Mouse (Mus musculus) ES-Bruce4 (cell line): Measurements from ENCODE around the gene Gipc3. TPM values are rescaled to one million over a fixed set of nuclear protein-coding genes. Genes with fewer than 3 reads are reported as not detected.

Source experiments
- H3K27ac ChIP-seq: 2 replicates; pipeline ENCODE4 v1.5.1; 2012; ENCODE audit warnings: low read length, inconsistent platforms; ENCODE audit not compliant: insufficient read depth
- H3K27me3 ChIP-seq: 2 replicates; pipeline ENCODE4 v1.6.1; 2012; ENCODE audit warnings: mild to moderate bottlenecking, low read length, inconsistent platforms; ENCODE audit not compliant: control insufficient read depth, poor library complexity, insufficient read depth, severe bottlenecking
- H3K36me3 ChIP-seq: 2 replicates; pipeline ENCODE4 v1.6.1; 2012; ENCODE audit warnings: inconsistent platforms, mild to moderate bottlenecking, low read length, moderate library complexity; ENCODE audit not compliant: control insufficient read depth, poor library complexity, insufficient read depth, severe bottlenecking
- H3K4me1 ChIP-seq: one replicate; pipeline ENCODE4 v1.8.1; 2011; ENCODE audit warnings: low read length; ENCODE audit not compliant: control insufficient read depth, insufficient read depth
- H3K4me3 ChIP-seq: 2 replicates; pipeline ENCODE4 v1.5.1; 2011; ENCODE audit warnings: low read depth, mild to moderate bottlenecking, low read length
- H3K9ac ChIP-seq: 2 replicates; pipeline ENCODE4 v1.6.1; 2012; ENCODE audit warnings: low read depth, mild to moderate bottlenecking, inconsistent platforms; ENCODE audit not compliant: poor library complexity, severe bottlenecking
- H3K9me3 ChIP-seq: replicated peaks from 2 replicates; pipeline ENCODE4 v1.6.1; 2012; ENCODE audit warnings: mild to moderate bottlenecking, low read length, inconsistent platforms; ENCODE audit not compliant: control insufficient read depth, poor library complexity, insufficient read depth, severe bottlenecking
- CTCF ChIP-seq: IDR thresholded peaks from one replicate; pipeline ENCODE4 v1.8.1; 2011; ENCODE audit warnings: low read depth, low read length
- EP300 ChIP-seq: IDR thresholded peaks from 2 replicates; pipeline ENCODE4 v1.6.1; 2011; ENCODE audit warnings: low read depth, low read length; ENCODE audit not compliant: insufficient read depth
- POLR2A ChIP-seq: IDR thresholded peaks from one replicate; pipeline ENCODE4 v1.8.1; 2011; ENCODE audit warnings: low read length; ENCODE audit not compliant: insufficient read depth
- polyA plus RNA-seq: library from polyadenylated mRNA; stranded (reverse); fragments of >200 nt; gene quantifications from 2 replicates; pipeline ENCODE4 v1.2.4, GENCODE M21; 2011; ENCODE audit warnings: low read depth; ENCODE audit not compliant: missing spikeins, insufficient read depth, insufficient read length

The Gipc3 gene
- polyA plus RNA-seq, 1 experiment, result 1.2 TPM

- Histone ChIP-seq H3K27ac (no peak overlapping the region), H3K4me3 (no peak overlapping the region), H3K4me1 (no peaks in the 10 kb centered on the region), H3K9me3 (no peaks in the 10 kb centered on the region), H3K27me3 (no peaks in the 10 kb centered on the region), H3K36me3 (no peaks in the 10 kb centered on the region), H3K9ac (no peak overlapping the region)
- TF ChIP-seq CTCF, result no peak
- no peak for TF ChIP-seq POLR2A
- TF ChIP-seq EP300, result no peak
These were observed 39.8 kb downstream of the Gipc3 start for GRCm38 (mm10) chr10:81303258-81303657.

GRCm38 (mm10) chr10:81302781-81303218 is 40.3 kb downstream of the Gipc3 start:
- Histone ChIP-seq H3K9me3 (no peaks in the 10 kb centered on the region), H3K27me3 (no peaks in the 10 kb centered on the region), H3K27ac (no peak overlapping the region), H3K9ac (no peak overlapping the region), H3K4me1 (peaks cover 2% of the 10 kb centered on the region), H3K36me3 (no peaks in the 10 kb centered on the region), H3K4me3 (no peak overlapping the region)
- TF ChIP-seq POLR2A (no peak), CTCF (no peak), EP300 (no peak)

- H3K4me3 ChIP-seq, result no peak overlapping the region
- H3K9ac ChIP-seq, result no peak overlapping the region
- peaks cover 2% of the 10 kb centered on the region for H3K4me1 ChIP-seq
- no peak overlapping the region for H3K27ac ChIP-seq
- H3K27me3 ChIP-seq, result no peaks in the 10 kb centered on the region
- H3K9me3 ChIP-seq, result no peaks in the 10 kb centered on the region
- TF ChIP-seq EP300, result no peak
- no peak for TF ChIP-seq POLR2A
- TF ChIP-seq CTCF, result no peak
- H3K36me3 ChIP-seq, result no peaks in the 10 kb centered on the region
These were observed 40.8 kb downstream of the Gipc3 start for GRCm38 (mm10) chr10:81302288-81302687.

GRCm38 (mm10) chr10:81301321-81301720 is 41.7 kb downstream of the Gipc3 start:
- Histone ChIP-seq H3K27ac (no peak overlapping the region), H3K27me3 (no peaks in the 10 kb centered on the region), H3K36me3 (no peaks in the 10 kb centered on the region), H3K4me1 (peaks cover 2% of the 10 kb centered on the region), H3K9me3 (no peaks in the 10 kb centered on the region), H3K9ac (no peak overlapping the region), H3K4me3 (no peak overlapping the region)
- no peak for TF ChIP-seq POLR2A
- TF ChIP-seq EP300, result no peak
- no peak for TF ChIP-seq CTCF

GRCm38 (mm10) chr10:81300352-81300907 is 42.6 kb downstream of the Gipc3 start:
- no peaks in the 10 kb centered on the region for H3K36me3 ChIP-seq
- no peaks in the 10 kb centered on the region for H3K9me3 ChIP-seq
- H3K4me1 ChIP-seq, result peaks cover 2% of the 10 kb centered on the region
- H3K27me3 ChIP-seq, result no peaks in the 10 kb centered on the region
- no peak for TF ChIP-seq CTCF
- TF ChIP-seq POLR2A, result no peak
- no peak for TF ChIP-seq EP300
- no peak overlapping the region for H3K4me3 ChIP-seq
- no peak overlapping the region for H3K27ac ChIP-seq
- H3K9ac ChIP-seq, result no peak overlapping the region

GRCm38 (mm10) chr10:81299585-81300351 is 43.3 kb downstream of the Gipc3 start:
- Histone ChIP-seq H3K4me3 (no peak overlapping the region), H3K27ac (no peak overlapping the region), H3K36me3 (no peaks in the 10 kb centered on the region), H3K27me3 (no peaks in the 10 kb centered on the region), H3K9me3 (no peaks in the 10 kb centered on the region), H3K4me1 (peaks cover 2% of the 10 kb centered on the region), H3K9ac (no peak overlapping the region)
- TF ChIP-seq EP300, result no peak
- no peak for TF ChIP-seq POLR2A
- no peak for TF ChIP-seq CTCF
